Mouse (Mus musculus) small intestine, adult 2 months (tissue): Measurements from ENCODE around the gene Pitpnb.

Source experiments
- CTCF ChIP-seq: fragments of 200-500 bp; IDR thresholded peaks from 2 replicates; pipeline ENCODE4 v1.5.1; 2012; ENCODE audit warnings: low read depth, mild to moderate bottlenecking, control low read depth, inconsistent platforms, low read length, moderate library complexity, mixed read lengths; ENCODE audit not compliant: insufficient replicate concordance, insufficient read length; ENCODE audit errors: extremely low read depth
- POLR2A ChIP-seq: fragments of 200-500 bp; IDR thresholded peaks from 2 replicates; pipeline ENCODE4 v1.6.1; 2012; ENCODE audit warnings: low read depth, mild to moderate bottlenecking, control low read depth, inconsistent platforms, low read length, moderate library complexity

GRCm38 (mm10) chr5:111325813-111326212 is 4.8 kb upstream of the Pitpnb start:
- no peak for TF ChIP-seq CTCF
- no peak for TF ChIP-seq POLR2A
